Mouse (Mus musculus) kidney, embryonic 16.5 days (tissue): ENCODE measurements around the gene Retreg3. TPM values are rescaled to one million over a fixed set of nuclear protein-coding genes. Genes with fewer than 3 reads are reported as not detected.

Experiments used
- ATAC-seq: fragments of 200-750 bp; cut with Nextera tagmentation; 2 replicates; pipeline ENCODE4 v1.8.0; 2017; ENCODE audit warnings: moderate TSS enrichment; ENCODE audit not compliant: low FRiP score, low TSS enrichment
- H3K27ac ChIP-seq: fragments of 300-500 bp; sonication (generic); 2 replicates; pipeline ENCODE4 v1.5.1; 2014; ENCODE audit warnings: low read length
- H3K27me3 ChIP-seq: fragments of 300-500 bp; sonication (generic); 2 replicates; pipeline ENCODE4 v1.6.1; 2014; ENCODE audit warnings: low read length, control low read depth, mixed read lengths; ENCODE audit not compliant: insufficient read depth
- H3K36me3 ChIP-seq: fragments of 300-500 bp; sonication (generic); 2 replicates; pipeline ENCODE4 v1.6.1; 2014; ENCODE audit warnings: low read length, control low read depth, mixed read lengths; ENCODE audit not compliant: insufficient read depth
- H3K4me1 ChIP-seq: fragments of 300-500 bp; sonication (generic); 2 replicates; pipeline ENCODE4 v1.6.1; 2014; ENCODE audit warnings: low read length, control low read depth, mixed read lengths; ENCODE audit not compliant: insufficient read depth
- H3K4me2 ChIP-seq: fragments of 300-500 bp; sonication (generic); replicated peaks from 2 replicates; pipeline ENCODE4 v1.6.1; 2014; ENCODE audit warnings: low read depth, low read length
- H3K4me3 ChIP-seq: fragments of 300-500 bp; sonication (generic); 2 replicates; pipeline ENCODE4 v1.5.1; 2014; ENCODE audit warnings: mild to moderate bottlenecking, low read length
- H3K9ac ChIP-seq: fragments of 300-500 bp; sonication (generic); replicated peaks from 2 replicates; pipeline ENCODE4 v1.6.1; 2014; ENCODE audit warnings: low read length
- H3K9me3 ChIP-seq: fragments of 300-500 bp; sonication (generic); 2 replicates; pipeline ENCODE4 v1.6.1; 2016; ENCODE audit warnings: low read length, control low read depth
- WGBS: fragments of 180-500 bp; shearing (Covaris S2); extraction: QIAGEN DNeasy Blood & Tissue Kit; methylation state at CpG from one replicate; pipeline ENCODE4 v1.1.7; 2014; 5-methylcytosine and 5-hydroxymethylcytosine counted together
- polyA plus RNA-seq: library from polyadenylated mRNA; unstranded; fragments of >200 nt; fragmentation: Nextera tagmentation; extraction: Ambion mirVana; gene quantifications from 2 replicates; pipeline ENCODE4 v1.2.1, GENCODE M21; 2015

Retreg3 gene
- polyA plus RNA-seq, 1 experiment from 2014 or later, result 23.2 TPM

DNA sequence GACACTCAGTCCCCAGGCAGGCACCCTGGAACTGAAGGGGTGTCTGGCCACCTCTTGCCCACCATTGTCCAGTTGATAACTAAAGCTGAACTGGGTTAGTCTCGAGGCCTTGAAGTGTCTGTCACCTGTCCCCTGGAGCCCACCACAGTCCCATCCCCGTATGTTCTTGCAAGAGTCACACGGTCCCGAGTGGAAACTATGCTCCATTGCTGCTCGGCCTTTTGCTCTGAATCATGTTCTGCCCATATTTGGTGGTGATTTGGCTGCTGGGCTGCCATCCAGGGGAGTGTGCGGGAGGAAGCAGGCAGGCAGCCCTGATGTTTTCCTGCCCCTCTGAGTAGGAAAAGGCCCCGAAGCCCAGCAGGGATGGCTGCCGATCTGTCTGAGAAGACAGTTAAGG, 59.6 kb downstream of the Retreg3 start:
- no peaks in the 10 kb centered on the region for H3K27me3 ChIP-seq
- no peaks in the 10 kb centered on the region for H3K9me3 ChIP-seq
- no peaks in the 10 kb centered on the region for H3K36me3 ChIP-seq
- H3K4me3 ChIP-seq, result no peak overlapping the region
- H3K9ac ChIP-seq, result no peak overlapping the region
- peak overlapping the region; percentile 73 for H3K27ac ChIP-seq
- WGBS, result 46% methylated on average over 8 of the region's 8 CpGs
- 0 out of 2 replicates have a peak, but pooled peaks have one; percentile 32 for ATAC-seq
- no peak overlapping the region for H3K4me2 ChIP-seq
- H3K4me1 ChIP-seq, result peaks cover 51% of the 10 kb centered on the region

- Histone ChIP-seq H3K4me2 (no peak overlapping the region), H3K4me1 (peaks cover 49% of the 10 kb centered on the region), H3K27me3 (no peaks in the 10 kb centered on the region), H3K9ac (peak overlapping the region; percentile 20; the same call in 1 of the 2 replicates), H3K36me3 (no peaks in the 10 kb centered on the region), H3K27ac (peak overlapping the region; percentile 73), H3K9me3 (no peaks in the 10 kb centered on the region), H3K4me3 (no peak overlapping the region)
- 76% methylated on average over 10 of the region's 10 CpGs for WGBS
- ATAC-seq, result no peak
Observed at GRCm38 (mm10) chr11:101059473-101059872, 60.2 kb downstream of the Retreg3 start.

- peaks cover 4% of the 10 kb centered on the region; the same call in 1 of the 2 replicates for H3K36me3 ChIP-seq
- 0 out of 2 replicates have a peak, but pooled peaks have one; percentile 1 for ATAC-seq
- H3K4me3 ChIP-seq, result no peak overlapping the region
- H3K9ac ChIP-seq, result peak overlapping the region; percentile 33
- peaks cover 3% of the 10 kb centered on the region; the same call in 1 of the 2 replicates for H3K9me3 ChIP-seq
- H3K4me2 ChIP-seq, result no peak overlapping the region
- H3K27ac ChIP-seq, result peak overlapping the region; percentile 56; the same call in 1 of the 2 replicates
- WGBS, result 35% methylated on average over 5 of the region's 5 CpGs
- no peaks in the 10 kb centered on the region for H3K27me3 ChIP-seq
- peaks cover 42% of the 10 kb centered on the region for H3K4me1 ChIP-seq
Observed at GRCm38 (mm10) chr11:101058726-101059125, 61.0 kb downstream of the Retreg3 start.

DNA sequence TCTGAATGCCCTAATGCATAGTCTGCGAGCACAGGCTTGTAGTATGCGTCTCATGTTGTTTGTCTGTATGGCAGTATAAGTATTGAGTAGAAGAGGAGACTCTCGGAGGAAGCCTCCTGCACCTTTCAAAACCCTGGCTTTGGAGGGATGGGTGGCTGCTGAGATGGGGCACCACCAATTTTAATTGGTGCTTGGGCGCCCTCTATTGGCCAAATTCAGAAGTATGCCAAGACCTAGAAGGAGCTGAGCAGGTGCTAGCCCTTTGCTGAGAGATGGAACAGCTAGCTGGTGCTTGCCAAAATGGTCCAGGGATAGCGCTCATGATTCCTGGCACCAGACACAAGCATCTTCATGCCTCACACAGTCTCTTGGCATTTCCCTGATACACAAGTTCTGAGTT, 61.8 kb downstream of the Retreg3 start:
- WGBS, result 38% methylated on average over 5 of the region's 5 CpGs
- Histone ChIP-seq H3K27me3 (no peaks in the 10 kb centered on the region), H3K4me2 (no peak overlapping the region), H3K4me1 (peaks cover 33% of the 10 kb centered on the region), H3K9me3 (peaks cover 7% of the 10 kb centered on the region; the same call in 1 of the 2 replicates), H3K9ac (no peak overlapping the region), H3K4me3 (no peak overlapping the region), H3K27ac (no peak overlapping the region), H3K36me3 (peaks cover 6% of the 10 kb centered on the region; the same call in 1 of the 2 replicates)
- no peak for ATAC-seq

DNA sequence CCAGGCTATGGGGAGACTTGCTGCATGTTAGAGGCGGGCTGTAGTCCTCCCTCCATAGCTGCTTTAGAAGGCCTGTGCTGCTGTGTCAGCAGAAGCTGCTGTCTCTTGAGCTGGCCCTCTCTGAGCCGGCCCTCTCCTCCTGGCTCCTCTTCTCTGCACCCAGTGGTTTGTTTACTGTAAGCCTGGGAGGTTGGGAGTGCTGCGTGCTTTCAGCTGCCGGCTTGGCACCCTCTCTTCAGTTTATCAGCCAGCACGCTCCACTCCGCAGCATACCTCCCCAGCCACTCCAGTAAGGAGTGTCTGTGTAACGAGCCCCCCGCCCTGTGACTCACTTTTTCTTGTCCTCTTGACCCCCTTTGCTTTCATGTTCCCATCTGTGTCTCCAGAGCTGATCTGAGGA, 62.8 kb downstream of the Retreg3 start:
- no peaks in the 10 kb centered on the region for H3K27me3 ChIP-seq
- peaks cover 6% of the 10 kb centered on the region; the same call in 1 of the 2 replicates for H3K36me3 ChIP-seq
- H3K27ac ChIP-seq, result peak overlapping the region; percentile 66
- no peak overlapping the region for H3K4me3 ChIP-seq
- 50% methylated on average over 8 of the region's 8 CpGs for WGBS
- H3K9me3 ChIP-seq, result peaks cover 7% of the 10 kb centered on the region; the same call in 1 of the 2 replicates
- no peak overlapping the region for H3K4me2 ChIP-seq
- H3K4me1 ChIP-seq, result peaks cover 29% of the 10 kb centered on the region
- ATAC-seq, result no peak
- no peak overlapping the region for H3K9ac ChIP-seq

DNA sequence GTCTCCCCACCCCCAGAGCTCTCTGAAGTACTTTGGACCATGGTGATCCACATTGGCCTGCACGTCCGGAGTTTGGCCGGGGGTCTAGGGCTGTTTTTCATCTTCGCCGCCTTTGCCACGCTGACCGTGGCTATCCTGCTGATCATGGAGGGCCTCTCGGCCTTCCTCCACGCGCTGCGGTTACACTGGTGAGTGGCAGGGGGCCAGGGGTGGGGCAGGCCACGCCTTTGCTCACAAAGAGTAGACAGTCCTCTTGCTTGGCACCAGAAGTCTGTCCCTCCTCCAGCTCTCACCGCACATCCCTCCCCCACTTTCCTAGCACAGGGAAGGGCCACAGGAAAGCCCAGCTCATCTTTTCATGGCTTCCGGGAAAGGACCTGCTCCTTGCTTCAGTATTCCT, 64.3 kb downstream of the Retreg3 start:
- H3K9me3 ChIP-seq, result peaks cover 7% of the 10 kb centered on the region; the same call in 1 of the 2 replicates
- peaks cover 26% of the 10 kb centered on the region for H3K4me1 ChIP-seq
- H3K27ac ChIP-seq, result no peak overlapping the region
- H3K27me3 ChIP-seq, result no peaks in the 10 kb centered on the region
- no peak overlapping the region for H3K4me3 ChIP-seq
- H3K36me3 ChIP-seq, result peaks cover 6% of the 10 kb centered on the region; the same call in 1 of the 2 replicates
- no peak for ATAC-seq
- no peak overlapping the region for H3K9ac ChIP-seq
- WGBS, result 82% methylated on average over 14 of the region's 14 CpGs
- H3K4me2 ChIP-seq, result no peak overlapping the region

DNA sequence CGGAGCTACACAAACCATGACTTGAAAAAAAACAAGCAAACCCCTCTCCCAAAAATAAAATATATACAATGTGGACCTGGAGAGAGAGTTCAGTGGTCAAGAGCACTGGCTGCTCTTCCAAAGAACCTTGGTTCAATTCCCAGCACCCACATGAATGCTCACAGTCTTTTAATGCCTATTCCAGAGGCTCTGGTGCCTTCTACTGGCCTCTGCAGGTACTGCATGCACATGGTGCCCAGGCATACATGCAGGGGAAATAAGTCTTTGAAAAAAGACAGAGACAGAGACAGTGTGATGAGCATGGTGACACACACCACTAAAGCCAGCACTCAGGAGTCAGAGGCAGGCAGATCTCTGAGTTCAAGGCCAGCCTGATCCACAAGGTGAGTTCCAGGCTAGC, 65.7 kb downstream of the Retreg3 start:
- peaks cover 10% of the 10 kb centered on the region for H3K36me3 ChIP-seq
- WGBS, result 96% methylated on average over 1 of the region's 1 CpGs

GRCm38 (mm10) chr11:101052751-101053473, 66.8 kb downstream of the Retreg3 start:
- Histone ChIP-seq H3K9ac (no peak overlapping the region), H3K9me3 (peaks cover 7% of the 10 kb centered on the region; the same call in 1 of the 2 replicates), H3K27me3 (no peaks in the 10 kb centered on the region), H3K4me3 (no peak overlapping the region), H3K27ac (no peak overlapping the region), H3K4me2 (no peak overlapping the region), H3K36me3 (peaks cover 18% of the 10 kb centered on the region), H3K4me1 (0 out of 2 replicates have a peak, but pooled peaks cover 3% of the 10 kb centered on the region)
- WGBS, result 82% methylated on average over 10 of the region's 10 CpGs
- ATAC-seq, result no peak

More for the DNA sequence above, 65.7 kb downstream of the Retreg3 start:
- no peak overlapping the region for H3K9ac ChIP-seq
- ATAC-seq, result no peak
- peaks cover 7% of the 10 kb centered on the region; the same call in 1 of the 2 replicates for H3K9me3 ChIP-seq
- H3K4me3 ChIP-seq, result no peak overlapping the region
- H3K4me1 ChIP-seq, result peaks cover 14% of the 10 kb centered on the region
- H3K27ac ChIP-seq, result no peak overlapping the region
- no peak overlapping the region for H3K4me2 ChIP-seq
- no peaks in the 10 kb centered on the region for H3K27me3 ChIP-seq

GRCm38 (mm10) chr11:101051617-101052016, 68.1 kb downstream of the Retreg3 start:
- Histone ChIP-seq H3K27me3 (no peaks in the 10 kb centered on the region), H3K9ac (no peak overlapping the region), H3K4me2 (no peak overlapping the region), H3K36me3 (peaks cover 20% of the 10 kb centered on the region), H3K4me3 (no peak overlapping the region), H3K9me3 (peaks cover 7% of the 10 kb centered on the region; the same call in 1 of the 2 replicates), H3K4me1 (0 out of 2 replicates have a peak, but pooled peaks cover 2% of the 10 kb centered on the region), H3K27ac (no peak overlapping the region)
- ATAC-seq, result no peak
- WGBS, result 91% methylated on average over 8 of the region's 8 CpGs

DNA sequence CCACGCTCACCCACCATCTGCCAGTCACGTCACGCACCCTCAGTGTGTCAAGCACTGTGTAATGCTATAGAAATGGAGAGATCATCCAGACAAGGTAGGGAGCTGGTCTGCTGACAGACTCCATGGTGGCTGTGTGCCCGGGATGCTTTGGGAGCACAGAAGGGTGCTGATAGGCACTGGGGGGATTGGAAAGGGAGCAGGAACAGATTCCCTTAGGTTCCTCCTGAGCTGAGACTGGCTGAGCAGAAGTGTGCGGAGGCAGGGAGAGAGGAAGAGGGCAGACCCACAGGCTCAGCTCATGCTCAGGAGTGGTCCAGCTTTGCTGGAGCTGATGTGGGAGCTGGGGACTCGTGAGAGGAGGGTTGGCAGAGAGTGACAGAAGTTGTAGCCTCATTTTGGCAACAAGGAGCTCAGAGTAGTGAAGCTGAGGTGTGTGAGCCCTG, 68.6 kb downstream of the Retreg3 start:
- Histone ChIP-seq H3K9me3 (peaks cover 7% of the 10 kb centered on the region; the same call in 1 of the 2 replicates), H3K4me3 (no peak overlapping the region), H3K27ac (no peak overlapping the region), H3K27me3 (no peaks in the 10 kb centered on the region), H3K36me3 (peaks cover 20% of the 10 kb centered on the region), H3K4me2 (no peak overlapping the region), H3K4me1 (no peaks in the 10 kb centered on the region), H3K9ac (no peak overlapping the region)
- WGBS, result 87% methylated on average over 6 of the region's 6 CpGs
- ATAC-seq, result no peak
